Mouse (Mus musculus): ENCODE measurements around the gene Gm11127.
"Not testable (repeated sequence)": the region's sequence is repeated elsewhere in the genome, so short reads cannot be mapped to it uniquely, and the experiment has no call there.

The Gm11127 gene

DNA sequence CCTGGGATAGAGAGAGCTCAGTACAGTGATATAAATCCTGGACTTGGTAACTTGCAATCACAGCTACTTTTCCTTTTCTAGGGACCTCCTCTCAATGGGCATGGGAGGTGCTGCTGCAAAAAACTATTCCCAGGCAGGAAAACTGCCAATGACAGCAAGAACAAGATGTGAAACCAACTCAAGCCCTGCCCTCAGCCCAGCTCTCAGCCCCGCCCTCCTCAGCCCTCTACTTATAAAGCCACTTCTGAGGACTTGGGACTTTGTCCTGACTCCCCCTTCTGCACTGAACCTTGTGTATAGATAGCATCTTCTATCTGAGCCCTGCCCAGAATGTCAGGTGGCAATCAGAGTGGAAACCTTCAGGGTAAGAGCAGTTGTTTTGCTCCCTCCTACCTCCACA lies at the start of gene Gm11127:
Gm11127 (minus strand) TSS at position 10 of the 400 bp plus-strand sequence.
- not testable (repeated sequence) for DNase-seq

DNA sequence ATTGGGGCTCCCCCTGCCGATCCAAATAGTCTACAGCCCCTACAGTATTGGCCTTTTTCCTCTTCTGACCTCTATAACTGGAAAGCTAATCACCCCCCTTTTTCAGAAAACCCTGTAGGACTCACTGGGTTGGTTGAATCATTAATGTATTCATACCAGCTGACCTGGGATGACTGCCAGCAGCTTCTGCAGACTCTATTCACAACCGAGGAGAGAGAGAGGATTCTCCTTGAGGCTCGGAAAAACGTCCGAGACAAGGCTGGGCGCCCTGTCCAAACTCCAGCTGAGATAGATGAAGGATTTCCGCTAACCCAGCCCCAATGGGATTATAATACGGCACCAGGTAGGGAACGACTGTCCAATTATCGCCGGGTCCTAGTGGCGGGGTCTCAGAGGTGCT lies 43.9 kb upstream of the Gm11127 start:
- not testable (repeated sequence) for DNase-seq

DNA sequence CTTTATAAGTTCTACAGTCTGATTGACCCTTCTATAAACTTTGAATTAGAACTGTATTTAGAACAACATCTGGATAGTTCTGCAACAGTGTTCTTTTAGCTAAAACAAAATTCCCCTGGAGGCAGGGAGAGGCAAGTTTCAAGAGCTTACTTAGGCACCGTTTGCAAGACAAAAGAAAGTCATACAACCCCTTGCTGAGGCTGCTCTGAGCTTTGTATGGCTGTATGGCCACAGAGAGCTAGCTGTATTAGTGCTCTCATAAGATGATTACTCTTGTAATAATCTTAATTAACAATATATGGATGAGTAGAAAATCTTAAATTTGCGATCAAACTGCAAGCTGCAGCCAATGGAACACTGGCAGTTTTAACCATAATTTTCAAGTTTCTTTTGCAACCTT lies 41.4 kb upstream of the Gm11127 start:
- not testable (repeated sequence) for DNase-seq

DNA sequence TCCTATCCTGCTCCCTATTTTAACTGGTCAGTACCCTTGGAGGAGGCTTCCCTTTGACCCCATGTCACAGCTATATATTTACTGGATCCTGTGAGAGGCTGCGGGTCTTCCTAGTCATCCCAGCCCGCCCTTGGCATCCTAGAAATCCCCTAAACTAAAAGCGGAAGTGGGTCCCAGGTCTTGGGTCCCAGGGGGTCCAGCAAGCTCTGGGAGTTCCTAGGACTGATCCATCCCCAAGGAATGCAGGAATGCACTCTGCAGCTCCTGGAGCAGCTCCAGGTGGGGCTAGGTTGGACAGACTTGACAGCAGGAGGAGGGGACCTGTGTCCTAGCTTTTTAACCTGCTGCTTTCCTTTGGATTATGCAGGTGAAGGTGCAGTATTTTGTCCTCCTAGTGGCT lies 35.8 kb upstream of the Gm11127 start:
- no peak for DNase-seq

DNA sequence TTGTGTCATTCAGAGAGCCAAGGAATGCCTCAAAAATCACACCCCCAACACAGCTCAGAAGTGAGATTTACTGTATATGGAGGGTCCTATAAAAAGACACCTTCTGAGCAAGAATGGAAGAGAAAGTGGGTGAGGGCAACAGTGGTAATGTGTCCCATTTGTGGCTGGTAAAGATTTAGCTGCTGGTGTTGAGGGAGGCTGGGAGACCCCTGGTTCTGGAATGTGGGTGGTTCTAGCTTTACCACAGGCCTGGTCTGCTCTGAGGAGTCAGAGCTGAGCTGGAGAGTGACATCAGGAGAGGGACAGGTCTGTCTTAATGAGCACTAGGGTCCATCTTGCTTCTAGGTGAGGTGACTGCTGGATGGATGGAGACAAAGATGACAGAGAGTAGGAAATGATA lies 34.3 kb upstream of the Gm11127 start:
- not testable (repeated sequence) for DNase-seq

DNA sequence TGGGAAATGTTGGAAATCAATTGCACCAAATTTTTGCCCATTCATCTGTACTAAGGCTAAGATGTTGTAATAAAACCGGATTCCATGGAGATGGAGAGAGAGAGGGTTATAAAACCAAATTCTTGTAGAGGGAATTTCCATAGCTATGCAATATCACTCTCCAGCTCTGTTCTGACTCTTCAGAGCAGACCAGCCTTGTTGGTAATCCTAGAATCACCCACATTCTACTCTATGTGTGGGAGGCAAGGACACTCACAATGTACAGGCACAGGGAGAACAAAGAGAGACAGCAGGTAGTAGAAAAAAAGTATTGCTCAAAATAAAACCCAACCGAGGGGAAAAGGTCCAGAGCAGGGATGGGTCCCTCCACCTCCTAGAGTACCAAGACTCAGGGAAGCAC lies 33.8 kb upstream of the Gm11127 start:
- DNase-seq = not testable (repeated sequence)

DNA sequence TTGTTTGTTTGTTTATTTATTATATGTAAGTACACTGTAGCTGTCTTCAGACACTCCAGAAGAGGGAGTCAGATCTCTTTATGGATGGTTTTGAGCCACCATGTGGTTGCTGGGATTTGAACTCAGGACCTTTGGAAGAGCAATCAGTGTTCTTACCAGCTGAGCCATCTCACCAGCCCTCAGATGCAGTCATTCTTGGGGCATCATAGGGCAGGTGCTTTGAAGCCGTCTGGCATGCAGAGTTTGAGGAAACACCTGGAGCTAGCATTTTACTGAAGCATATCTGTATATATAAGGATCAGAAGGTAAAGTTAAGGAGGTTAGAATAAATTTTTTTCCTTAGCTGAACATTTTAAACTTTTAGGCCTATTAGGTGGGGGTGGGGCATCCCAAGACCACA lies 27.8 kb upstream of the Gm11127 start:
- peak; percentile 83 for DNase-seq

DNA sequence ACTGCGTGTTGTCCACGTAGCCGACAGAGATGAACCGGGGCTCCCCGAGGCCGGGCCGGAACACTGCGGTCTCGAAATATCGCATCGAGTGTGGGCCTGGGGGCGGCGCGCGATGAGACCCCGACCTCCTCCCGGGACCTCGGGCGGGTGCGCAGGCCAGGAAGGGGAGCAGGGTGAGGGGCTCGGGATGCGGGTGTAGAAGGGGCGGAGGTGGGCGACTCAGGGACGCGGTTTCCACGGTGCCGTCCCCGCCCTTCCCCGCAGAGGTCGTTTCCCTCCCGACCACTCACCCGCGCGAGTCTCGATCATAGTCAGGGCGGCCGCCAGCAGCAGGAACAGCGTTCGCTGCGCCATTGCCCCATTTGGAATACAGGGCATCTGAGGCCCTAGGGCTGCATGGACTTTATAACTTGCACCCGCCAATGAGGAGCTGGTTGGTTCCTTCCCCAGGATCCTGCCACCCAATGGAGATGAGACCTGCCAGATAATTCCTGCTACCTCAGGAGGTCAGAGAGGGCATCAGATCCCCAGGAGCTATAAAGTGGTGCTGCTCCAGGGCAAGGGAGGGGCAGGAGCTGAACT lies 25.8 kb upstream of the Gm11127 start:
- DNase-seq = peak; percentile 56

DNA sequence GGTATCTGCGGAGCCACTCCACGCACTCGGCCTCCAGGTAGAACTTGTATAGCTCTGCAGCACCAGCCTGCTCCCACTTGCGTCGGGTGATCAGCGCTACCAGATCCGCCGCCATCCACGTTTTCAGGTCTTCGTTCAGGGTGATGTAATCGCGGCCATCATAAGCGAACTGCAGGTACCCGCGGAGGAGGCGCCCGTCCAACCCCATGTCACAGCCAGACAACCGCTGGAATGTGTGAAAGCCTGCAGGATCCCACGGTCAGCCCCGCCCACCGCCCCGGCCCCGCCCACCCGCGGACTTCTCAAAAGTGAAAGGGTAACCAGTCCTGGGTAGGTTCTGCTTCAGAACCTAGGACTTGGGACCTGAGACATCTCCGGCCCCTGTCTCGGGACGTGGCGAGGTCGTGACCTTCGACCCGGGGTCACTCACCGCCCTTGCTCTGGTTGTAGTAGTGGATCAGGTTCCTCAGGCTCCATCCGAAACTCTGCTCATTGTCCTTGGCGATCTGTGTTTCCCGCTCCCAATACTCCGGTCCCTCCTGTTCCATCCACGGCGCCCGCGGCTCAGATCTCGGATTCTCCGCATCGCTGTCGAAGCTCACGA lies 25.2 kb upstream of the Gm11127 start:
- peak; percentile 48 for DNase-seq

DNA sequence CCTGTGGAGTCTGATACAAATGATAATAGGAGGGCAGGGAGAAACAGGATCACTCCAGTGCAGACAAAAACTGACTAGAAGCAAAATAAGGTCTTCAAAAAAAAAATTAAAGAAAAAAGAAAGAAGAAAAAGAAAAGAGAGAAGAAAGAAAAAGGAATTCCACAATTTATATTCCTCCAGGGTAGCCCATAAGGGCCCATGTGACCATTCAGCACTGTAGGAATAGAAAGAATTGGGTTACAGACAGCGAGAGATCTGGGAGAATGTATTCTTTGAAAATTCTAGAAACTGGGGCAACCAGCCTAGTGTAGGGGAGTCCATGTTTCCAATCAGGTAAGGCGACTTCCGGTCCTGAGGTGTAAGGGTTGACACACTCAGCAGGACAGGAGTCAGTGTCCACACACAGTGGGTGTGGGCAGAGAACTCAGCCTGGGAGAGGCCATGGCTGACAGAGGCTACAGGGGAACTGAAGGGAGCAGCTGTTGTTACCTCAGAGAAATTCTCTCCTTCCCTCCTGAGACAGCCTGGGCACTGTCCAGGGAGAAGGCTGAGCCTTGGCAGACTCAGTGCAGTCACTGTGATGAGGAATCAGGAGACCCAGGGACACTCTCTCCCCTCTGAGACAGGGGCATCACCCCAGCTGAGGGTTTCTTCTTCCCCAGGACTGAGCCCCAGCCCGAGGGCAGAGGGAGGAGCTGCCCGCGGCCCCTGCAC lies 24.5 kb upstream of the Gm11127 start:
- DNase-seq = not testable (repeated sequence)

DNA sequence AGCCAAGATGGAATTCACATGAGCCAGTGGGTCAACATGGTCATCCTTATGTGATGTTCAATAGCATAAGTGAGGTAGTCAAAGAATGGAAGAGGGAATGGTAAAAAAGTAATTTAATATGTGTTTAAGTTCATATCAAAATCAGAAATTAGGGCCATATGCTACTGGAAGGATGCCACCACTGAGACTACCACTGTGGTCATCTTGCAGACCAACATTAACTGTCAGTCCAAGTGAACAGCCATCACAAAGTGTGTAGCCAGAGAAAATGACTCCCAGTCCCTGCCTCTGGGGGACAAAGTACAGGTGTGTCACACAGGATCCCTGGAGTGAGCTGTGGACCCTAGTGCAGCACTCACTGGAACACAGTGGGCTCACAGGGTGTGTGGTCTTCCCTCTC lies 23.7 kb upstream of the Gm11127 start:
- DNase-seq = not testable (repeated sequence)

DNA sequence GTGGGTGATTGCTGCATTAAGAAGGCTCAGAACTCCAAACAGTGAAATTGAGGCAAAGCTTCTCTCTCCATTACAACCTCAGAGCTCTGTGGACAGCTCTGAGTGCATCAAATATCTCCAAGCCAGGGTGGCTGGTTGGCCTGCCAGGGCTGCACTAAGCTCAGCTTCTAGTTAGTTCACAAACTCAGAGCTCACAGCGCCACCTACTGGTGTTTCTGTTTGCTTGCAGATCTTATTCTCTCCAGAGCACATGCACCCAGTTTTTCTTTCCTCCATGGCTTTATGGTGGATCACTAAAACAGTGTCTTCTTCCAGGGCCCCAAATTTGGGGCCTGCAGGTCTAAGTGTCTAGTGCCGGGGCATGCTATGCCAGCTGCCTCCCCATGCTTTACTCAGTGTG lies 2.7 kb upstream of the Gm11127 start:
- peak; percentile 97 for DNase-seq

DNA sequence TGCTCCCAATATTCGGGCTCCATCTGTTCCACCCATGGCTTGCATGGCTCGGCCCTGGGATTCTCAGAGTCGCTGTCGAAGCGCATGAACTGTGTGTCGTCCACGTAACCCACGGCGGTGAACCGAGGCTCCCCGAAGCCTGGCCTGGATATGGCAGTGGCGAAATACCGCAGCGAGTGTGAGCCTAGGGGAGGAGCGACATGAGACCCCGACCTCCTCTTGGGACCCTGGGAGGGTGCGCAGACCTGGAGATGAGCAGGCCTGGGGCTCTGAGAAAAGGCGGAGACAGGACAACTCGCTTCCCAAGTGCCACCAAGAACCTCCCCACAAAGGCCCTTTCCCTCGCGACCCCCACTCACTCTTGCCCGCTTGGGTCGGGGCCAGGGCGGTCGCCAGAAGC lies 244 bp downstream of the Gm11127 start:
- DNase-seq = not testable (repeated sequence)

DNA sequence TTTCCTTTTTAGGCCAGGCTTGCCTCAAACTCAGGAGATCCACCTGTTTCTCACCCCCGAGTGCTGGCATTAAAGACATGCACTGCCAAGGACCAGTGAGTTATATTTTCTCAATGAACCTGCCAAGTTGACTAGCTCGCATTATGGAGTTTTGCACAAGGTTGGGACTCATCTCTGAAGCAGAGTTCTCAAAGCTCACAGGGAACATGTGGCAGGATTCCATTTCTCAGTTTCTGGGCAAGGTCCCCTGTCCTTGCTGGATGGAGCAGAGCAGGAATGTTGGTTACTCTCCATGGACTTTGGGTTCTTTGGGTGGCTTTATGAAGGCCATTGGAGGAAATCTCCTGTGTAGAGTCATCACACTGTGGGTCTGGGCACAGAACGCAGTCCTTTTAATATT lies 14.9 kb downstream of the Gm11127 start:
- no peak for DNase-seq

DNA sequence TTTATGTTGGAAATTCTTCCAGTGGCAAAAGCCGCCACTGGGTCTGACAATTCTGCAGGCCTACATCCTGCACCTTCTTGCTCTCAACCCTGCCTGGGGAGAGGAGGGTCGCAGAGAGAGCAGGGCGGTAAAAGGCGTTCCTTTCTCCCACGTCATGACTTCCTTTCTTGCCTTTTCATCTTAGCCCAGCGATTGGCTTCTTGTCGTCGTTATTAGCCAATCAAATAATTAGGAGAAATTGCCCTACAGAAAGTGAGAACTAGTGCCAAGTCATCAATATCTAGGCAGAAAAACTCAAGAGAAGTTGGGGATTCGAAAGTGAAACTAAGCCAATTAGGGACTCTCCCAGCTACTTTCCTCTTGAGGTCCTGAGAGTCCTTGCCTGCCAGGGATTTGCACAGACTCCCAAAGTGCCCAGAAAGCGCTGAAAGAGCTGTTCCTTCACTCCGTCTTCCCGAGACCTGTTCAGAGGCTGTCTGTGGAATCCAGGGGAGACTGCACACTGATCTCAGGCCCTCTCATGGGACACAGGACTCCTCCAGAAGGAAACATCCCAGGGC lies 15.5 kb downstream of the Gm11127 start, which contains the start of the genes H2-T22 and Gm6034:
H2-T22 (minus strand) TSS at position 138 of the 560 bp plus-strand sequence.
Gm6034 (plus strand) TSS at position 352 of the 560 bp plus-strand sequence.
- peak; percentile 85 for DNase-seq

DNA sequence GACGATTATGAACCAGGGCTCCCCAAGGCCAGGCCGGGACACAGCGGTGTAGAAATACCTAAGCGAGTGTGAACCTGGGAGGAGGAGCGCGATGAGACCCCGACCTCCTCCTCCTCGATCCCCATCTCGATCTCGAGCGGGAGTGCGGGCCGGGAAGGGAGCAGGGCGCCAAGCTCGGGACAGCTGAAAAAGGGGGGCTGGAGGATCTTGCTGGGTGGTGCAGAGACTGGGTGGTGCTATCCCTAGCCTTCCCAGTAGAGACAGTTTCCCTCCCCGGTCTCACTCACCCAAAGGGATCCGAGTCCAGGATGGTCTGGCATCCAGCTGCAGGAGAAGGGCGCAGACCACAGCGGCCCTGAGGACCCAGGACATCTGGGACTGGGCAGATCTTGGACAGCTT lies 16.1 kb downstream of the Gm11127 start:
- peak; percentile 47 for DNase-seq

DNA sequence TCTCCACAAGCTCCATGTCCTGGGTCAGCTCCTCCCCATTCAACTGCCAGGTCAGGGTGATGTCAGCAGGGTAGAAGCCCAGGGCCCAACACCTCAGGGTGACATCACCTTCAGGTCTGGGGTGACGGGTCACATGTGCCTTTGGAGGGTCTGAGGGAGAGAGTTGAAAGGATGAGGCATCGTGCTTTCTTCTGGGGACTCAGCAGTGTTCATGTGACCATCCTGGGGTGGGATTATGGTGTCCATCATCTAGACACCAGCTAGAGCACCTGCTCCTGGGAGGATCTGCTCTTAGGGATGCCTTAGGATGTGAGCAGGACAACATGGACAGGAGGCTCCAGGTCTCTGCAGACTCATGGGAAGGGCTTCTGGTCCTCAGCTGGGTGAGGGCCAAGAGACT lies 17.6 kb downstream of the Gm11127 start:
- DNase-seq = not testable (repeated sequence)

DNA sequence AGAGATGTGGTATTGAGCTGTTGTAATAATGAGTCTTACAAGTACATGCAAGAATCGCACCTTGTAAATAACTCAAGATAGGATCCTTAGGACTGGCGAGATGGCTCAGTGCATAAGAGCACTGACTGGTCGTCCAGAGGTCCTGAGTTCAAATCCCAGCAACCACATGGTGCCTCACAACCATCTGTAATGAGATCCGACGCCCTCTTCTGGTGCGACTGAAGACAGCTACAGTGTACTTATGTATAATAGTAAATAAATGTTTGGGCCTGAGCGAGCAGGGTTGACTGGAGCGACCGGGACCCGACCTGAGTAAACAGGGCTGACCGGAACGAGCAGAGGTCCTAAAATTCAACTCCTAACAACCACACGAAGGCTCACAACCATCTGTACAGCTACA lies 22.0 kb downstream of the Gm11127 start:
- DNase-seq = not testable (repeated sequence)

DNA sequence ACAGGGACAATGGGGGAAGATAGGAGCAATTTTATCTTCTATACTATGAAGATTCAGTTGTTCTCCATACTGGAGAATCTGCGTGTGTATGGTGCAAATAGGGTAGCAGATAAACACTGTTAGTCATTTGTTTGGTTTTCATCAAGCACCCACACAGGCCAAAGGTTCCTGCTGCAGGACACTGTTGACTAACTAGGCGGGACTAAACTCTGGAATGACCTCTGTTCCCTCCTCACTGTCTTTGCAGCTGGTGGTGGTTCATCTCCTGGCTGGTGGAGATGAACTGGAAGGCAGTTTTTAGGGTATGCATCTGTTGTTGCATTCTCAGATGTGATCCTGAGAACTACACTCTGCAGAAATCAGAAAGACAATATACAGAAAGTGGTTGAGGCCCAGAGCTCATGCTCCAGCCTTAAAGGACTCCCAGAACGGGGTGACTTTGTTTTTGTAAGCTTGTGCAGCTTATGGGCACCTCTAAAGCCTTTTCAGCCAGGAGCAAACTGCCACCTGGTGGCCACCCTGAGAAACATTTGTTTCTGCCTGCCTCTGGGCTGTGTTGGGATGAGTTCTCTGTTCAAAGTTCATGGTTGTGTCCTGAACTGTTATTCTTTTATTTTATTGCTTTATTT lies 23.0 kb downstream of the Gm11127 start:
- DNase-seq = peak; percentile 84

DNA sequence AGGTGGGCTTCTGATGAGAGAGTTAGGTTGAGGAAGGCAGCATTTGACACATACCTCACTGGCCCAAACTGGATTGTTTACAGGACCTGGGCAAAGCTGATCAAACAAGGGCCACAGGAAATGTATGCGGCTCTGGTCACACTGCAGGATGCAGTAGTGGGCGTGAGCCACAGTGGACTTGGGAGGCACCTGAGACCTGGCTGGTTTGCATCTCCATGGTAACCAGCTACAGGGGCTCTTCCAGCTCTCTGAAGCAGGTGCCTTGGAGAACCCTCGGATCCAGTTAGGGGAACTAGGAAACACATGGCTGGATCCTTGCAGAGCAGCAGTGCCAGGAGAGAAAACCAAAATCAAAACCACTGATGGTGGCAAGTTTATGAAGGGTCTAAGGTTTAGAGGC lies 23.6 kb downstream of the Gm11127 start:
- DNase-seq = not testable (repeated sequence)

DNA sequence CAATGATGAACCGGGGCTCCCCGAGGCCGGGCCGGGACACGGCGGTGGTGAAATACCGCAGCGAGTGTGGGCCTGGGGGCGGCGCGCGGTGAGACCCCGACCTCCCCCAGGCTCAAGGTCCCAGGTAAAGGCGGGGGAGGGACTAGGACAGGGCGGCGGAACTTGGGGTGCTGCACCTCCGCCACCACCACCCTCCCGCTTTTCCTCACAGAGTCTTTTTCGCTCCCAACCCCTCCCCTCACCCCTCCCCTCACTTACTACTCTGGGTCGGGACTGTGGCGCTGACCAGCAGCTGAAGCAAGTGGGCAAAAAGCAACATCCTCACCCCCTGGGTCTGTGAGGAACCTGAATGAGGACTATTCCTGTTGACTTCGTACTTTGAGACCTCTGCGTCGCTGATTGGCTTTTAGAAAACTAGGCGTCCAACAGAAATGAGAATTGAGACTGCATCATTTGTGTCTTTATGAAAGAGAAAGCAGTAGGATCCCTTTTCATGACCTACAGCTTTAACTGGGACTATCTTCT lies 25.8 kb downstream of the Gm11127 start, which contains the start of gene H2-T23:
H2-T23 (minus strand) TSS at position 505 of the 525 bp plus-strand sequence.
- peak; percentile 75 for DNase-seq

DNA sequence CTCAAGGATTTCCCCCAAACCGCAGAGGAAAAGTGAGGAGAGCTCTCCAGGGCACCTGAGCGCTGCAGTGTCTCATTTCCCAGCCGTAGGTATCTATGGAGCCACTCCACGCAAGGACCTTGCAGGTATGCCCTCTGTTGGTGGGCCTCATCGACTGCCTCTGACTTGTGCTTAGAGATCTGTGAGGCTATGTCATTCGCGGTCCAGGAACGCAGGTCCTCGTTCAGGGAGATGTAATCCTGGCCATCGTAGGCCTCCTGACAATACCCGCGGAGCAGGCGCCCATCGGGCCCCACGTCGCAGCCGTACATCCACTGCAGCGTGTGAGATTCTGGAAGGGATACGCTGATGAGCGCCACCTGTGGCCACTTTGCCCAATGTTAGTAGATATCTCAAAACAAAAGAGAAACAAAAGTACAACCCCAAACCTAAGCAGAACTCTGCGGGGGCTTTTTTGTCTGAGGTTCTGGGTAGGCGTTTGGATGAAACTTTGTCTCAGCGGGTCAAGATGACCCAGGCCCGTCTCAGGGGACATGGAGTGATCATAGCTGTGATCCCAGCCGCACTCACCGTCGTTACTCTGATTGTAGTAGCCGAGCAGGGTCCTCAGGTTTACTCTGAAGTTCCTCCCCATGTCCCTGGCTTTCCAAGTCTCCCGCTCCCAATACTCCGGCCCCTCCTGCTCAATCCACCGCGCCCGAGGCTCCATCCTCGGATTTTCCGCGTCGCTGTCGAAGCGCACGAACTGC lies 26.4 kb downstream of the Gm11127 start:
- peak; percentile 71 for DNase-seq

Measured in thymus, postnatal 14 days (tissue).